Mouse (Mus musculus): ENCODE measurements around the gene Traf3. TPM values are rescaled to one million over a fixed set of nuclear protein-coding genes. Genes with fewer than 3 reads are reported as not detected.
A peak's percentile ranks its signal among the peaks of the same experiment; 100 is the strongest.

The Traf3 gene
- polyA plus RNA-seq, 1 experiment from 2014 or later = 13.8 TPM

DNA sequence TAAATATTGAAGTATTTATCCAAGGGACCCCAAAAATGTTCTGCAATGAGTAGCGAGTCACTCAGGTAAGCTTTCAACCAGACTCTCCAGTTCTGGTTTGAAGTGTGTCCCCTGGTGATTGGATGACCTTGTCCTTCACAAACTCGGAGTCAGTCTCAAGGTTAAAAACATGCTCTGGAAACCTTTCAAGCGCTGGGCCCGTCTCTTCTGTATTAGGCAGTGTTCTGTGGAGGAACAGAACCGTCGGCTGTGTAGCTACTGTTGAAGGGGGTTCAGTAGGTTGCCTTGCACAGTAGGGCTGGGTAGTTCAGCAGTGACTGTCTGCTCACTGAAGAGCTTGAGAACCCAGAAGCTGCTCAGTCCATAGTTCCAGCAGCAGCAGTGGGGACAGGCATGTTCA is 11.5 kb upstream of the Traf3 start:
- Histone ChIP-seq H3K27me3 (0 out of 2 replicates have a peak, but pooled peaks cover 3% of the 10 kb centered on the region), H3K9me3 (no peaks in the 10 kb centered on the region), H3K4me2 (no peak overlapping the region), H3K4me1 (replicated peaks) (peaks cover 25% of the 10 kb centered on the region), H3K27ac (no peak overlapping the region), H3K4me3 (replicated peaks) (no peak overlapping the region), H3K36me3 (no peaks in the 10 kb centered on the region), H3K9ac (replicated peaks) (no peak overlapping the region)
- 84% methylated on average over 6 of the region's 6 CpGs for WGBS
- ATAC-seq (ENCODE audit: insufficient number of reproducible peaks, insufficient read depth, low FRiP score, low TSS enrichment, low read depth) = no peak

DNA sequence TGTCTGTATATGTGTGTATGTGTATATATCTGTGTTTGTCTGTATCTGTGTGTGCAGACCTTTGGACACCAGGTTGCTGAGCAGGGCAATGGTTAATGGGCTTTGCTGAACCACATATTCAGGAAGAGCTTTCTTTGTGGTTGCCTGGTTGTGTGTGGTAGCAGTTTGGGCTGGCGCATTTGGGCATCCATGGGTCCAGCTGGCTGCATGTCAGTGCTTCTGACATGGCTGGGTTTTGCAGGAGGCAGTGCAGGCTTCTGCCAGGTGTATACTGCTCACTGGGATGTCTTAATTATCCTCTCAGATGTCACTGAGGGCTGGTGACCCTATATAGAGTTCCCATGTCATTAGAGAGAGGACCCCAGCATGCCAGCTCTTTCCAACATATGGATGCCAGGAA is 10.4 kb upstream of the Traf3 start:
- no peaks in the 10 kb centered on the region for H3K36me3 ChIP-seq
- H3K4me3 ChIP-seq (replicated peaks) = no peak overlapping the region
- no peak overlapping the region for H3K27ac ChIP-seq
- H3K4me2 ChIP-seq = no peak overlapping the region
- H3K9me3 ChIP-seq = no peaks in the 10 kb centered on the region
- H3K4me1 ChIP-seq (replicated peaks) = peaks cover 25% of the 10 kb centered on the region
- no peak for ATAC-seq (ENCODE audit: insufficient number of reproducible peaks, insufficient read depth, low FRiP score, low TSS enrichment, low read depth)
- no peak overlapping the region for H3K9ac ChIP-seq (replicated peaks)
- 0 out of 2 replicates have a peak, but pooled peaks cover 2% of the 10 kb centered on the region for H3K27me3 ChIP-seq
- 86% methylated on average over 1 of the region's 1 CpGs for WGBS

GRCm38 (mm10) chr12:111159659-111160428 is 6.3 kb upstream of the Traf3 start:
- Histone ChIP-seq H3K4me1 (replicated peaks) (peaks cover 15% of the 10 kb centered on the region), H3K27ac (no peak overlapping the region), H3K4me2 (no peak overlapping the region), H3K4me3 (replicated peaks) (no peak overlapping the region), H3K9me3 (no peaks in the 10 kb centered on the region), H3K36me3 (no peaks in the 10 kb centered on the region), H3K27me3 (0 out of 2 replicates have a peak, but pooled peaks cover 2% of the 10 kb centered on the region), H3K9ac (replicated peaks) (no peak overlapping the region)
- no peak for ATAC-seq (ENCODE audit: insufficient number of reproducible peaks, insufficient read depth, low FRiP score, low TSS enrichment, low read depth)
- WGBS = 63% methylated on average over 12 of the region's 12 CpGs

- Histone ChIP-seq H3K4me1 (replicated peaks) (peaks cover 16% of the 10 kb centered on the region), H3K9me3 (no peaks in the 10 kb centered on the region), H3K27me3 (0 out of 2 replicates have a peak, but pooled peaks cover 2% of the 10 kb centered on the region), H3K9ac (replicated peaks) (no peak overlapping the region), H3K36me3 (no peaks in the 10 kb centered on the region), H3K27ac (no peak overlapping the region), H3K4me2 (no peak overlapping the region), H3K4me3 (replicated peaks) (no peak overlapping the region)
- ATAC-seq (ENCODE audit: insufficient number of reproducible peaks, insufficient read depth, low FRiP score, low TSS enrichment, low read depth) = no peak
- 85% methylated on average over 10 of the region's 10 CpGs for WGBS
Measured at GRCm38 (mm10) chr12:111160871-111161270, 5.3 kb upstream of the Traf3 start.

DNA sequence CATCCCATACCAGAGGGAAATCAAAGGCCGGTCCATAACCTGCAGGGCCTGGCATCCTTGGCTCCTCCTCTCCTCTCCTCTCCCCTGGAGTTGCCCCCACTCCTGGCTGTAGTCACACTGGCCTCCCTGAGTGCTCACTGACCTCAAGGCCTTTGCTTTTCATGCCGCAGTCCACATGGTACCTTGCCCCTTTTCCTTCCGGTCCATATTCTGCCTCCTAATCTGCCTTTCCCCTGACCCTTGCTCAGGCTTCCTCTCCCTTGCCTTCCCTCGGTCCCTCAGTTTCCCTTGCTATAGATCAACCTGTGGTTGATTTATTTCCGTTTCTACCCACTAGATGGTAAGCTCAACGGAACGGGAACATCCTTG is 4.2 kb upstream of the Traf3 start:
- no peak overlapping the region for H3K9ac ChIP-seq (replicated peaks)
- H3K4me3 ChIP-seq (replicated peaks) = no peak overlapping the region
- no peaks in the 10 kb centered on the region for H3K9me3 ChIP-seq
- no peaks in the 10 kb centered on the region for H3K36me3 ChIP-seq
- H3K27ac ChIP-seq = no peak overlapping the region
- no peak for ATAC-seq (ENCODE audit: insufficient number of reproducible peaks, insufficient read depth, low FRiP score, low TSS enrichment, low read depth)
- H3K27me3 ChIP-seq = 0 out of 2 replicates have a peak, but pooled peaks cover 2% of the 10 kb centered on the region
- peak overlapping the region; percentile 38 for H3K4me2 ChIP-seq
- WGBS = 42% methylated on average over 7 of the region's 7 CpGs
- H3K4me1 ChIP-seq (replicated peaks) = peaks cover 16% of the 10 kb centered on the region

DNA sequence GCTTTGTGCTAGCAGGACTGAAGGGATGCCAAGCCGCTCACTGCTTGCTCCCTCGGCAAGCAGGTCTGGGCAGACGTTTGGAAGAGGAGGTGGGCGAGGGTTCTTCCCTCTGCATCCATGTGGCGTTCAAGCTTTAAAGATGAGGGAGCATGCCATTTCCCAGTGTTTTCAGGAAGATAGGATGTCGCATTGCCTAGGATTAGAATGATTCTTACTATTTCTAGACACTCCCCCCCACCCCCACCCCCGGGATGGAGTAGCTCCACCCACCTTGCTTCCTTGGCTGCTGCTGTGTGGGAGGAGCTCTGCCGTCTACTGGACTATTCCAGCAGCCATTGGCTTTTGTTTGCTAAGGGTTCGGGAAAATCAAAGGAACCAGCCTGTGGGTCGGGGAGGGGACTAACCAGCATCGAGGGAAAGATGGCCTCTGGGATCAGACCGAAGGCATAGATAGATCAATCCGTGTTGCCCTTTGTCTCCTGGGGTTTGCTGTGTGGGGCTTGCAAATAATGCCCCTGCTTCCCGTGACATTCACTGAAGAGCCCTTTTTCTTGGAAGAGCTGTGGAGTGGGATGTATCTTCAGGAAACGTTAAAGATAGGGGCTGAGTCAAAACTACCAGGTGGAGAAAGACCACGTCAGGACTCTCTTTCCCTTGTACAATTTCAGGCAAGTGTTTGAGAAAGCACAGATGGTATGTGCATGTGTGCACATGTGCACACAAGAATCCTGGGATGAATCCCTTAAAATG is 3.7 kb upstream of the Traf3 start:
- WGBS = 17% methylated on average over 16 of the region's 16 CpGs
- H3K4me3 ChIP-seq (replicated peaks) = peak overlapping the region; percentile 6
- no peaks in the 10 kb centered on the region for H3K36me3 ChIP-seq
- 0 out of 2 replicates have a peak, but pooled peaks cover 2% of the 10 kb centered on the region for H3K27me3 ChIP-seq
- H3K9ac ChIP-seq (replicated peaks) = no peak overlapping the region
- ATAC-seq (ENCODE audit: insufficient number of reproducible peaks, insufficient read depth, low FRiP score, low TSS enrichment, low read depth) = no peak
- H3K27ac ChIP-seq = no peak overlapping the region
- H3K9me3 ChIP-seq = no peaks in the 10 kb centered on the region
- H3K4me1 ChIP-seq (replicated peaks) = peaks cover 20% of the 10 kb centered on the region
- H3K4me2 ChIP-seq = peak overlapping the region; percentile 38

GRCm38 (mm10) chr12:111164310-111164751 is 1.8 kb upstream of the Traf3 start:
- H3K9me3 ChIP-seq = no peaks in the 10 kb centered on the region
- H3K4me1 ChIP-seq (replicated peaks) = peaks cover 29% of the 10 kb centered on the region
- peak overlapping the region; percentile 78 for H3K27ac ChIP-seq
- H3K4me2 ChIP-seq = peak overlapping the region; percentile 61
- peak overlapping the region; percentile 57; the same call in 1 of the 2 replicates for H3K9ac ChIP-seq (replicated peaks)
- peak; percentile 85; the same call in 1 of the 2 replicates for ATAC-seq (ENCODE audit: insufficient number of reproducible peaks, insufficient read depth, low FRiP score, low TSS enrichment, low read depth)
- 7% methylated on average over 13 of the region's 13 CpGs for WGBS
- H3K4me3 ChIP-seq (replicated peaks) = peak overlapping the region; percentile 32
- H3K27me3 ChIP-seq = no peaks in the 10 kb centered on the region
- no peaks in the 10 kb centered on the region for H3K36me3 ChIP-seq

GRCm38 (mm10) chr12:111165146-111165812 is 891 bp upstream of the Traf3 start:
- Histone ChIP-seq H3K4me1 (replicated peaks) (peaks cover 25% of the 10 kb centered on the region), H3K27me3 (no peaks in the 10 kb centered on the region), H3K36me3 (peaks cover 3% of the 10 kb centered on the region; the same call in 1 of the 2 replicates), H3K27ac (peak overlapping the region; percentile 78), H3K9me3 (no peaks in the 10 kb centered on the region), H3K4me3 (replicated peaks) (peak overlapping the region; percentile 85), H3K4me2 (peak overlapping the region; percentile 90), H3K9ac (replicated peaks) (peak overlapping the region; percentile 89; the same call in 1 of the 2 replicates)
- WGBS = 68% methylated on average over 10 of the region's 10 CpGs
- peak; percentile 46 for ATAC-seq (ENCODE audit: insufficient number of reproducible peaks, insufficient read depth, low FRiP score, low TSS enrichment, low read depth)

GRCm38 (mm10) chr12:111166681-111167289 is 615 bp downstream of the Traf3 start:
- Histone ChIP-seq H3K27ac (peak overlapping the region; percentile 84), H3K36me3 (peaks cover 10% of the 10 kb centered on the region), H3K9ac (replicated peaks) (peak overlapping the region; percentile 89), H3K4me2 (peak overlapping the region; percentile 90), H3K4me3 (replicated peaks) (peak overlapping the region; percentile 85), H3K9me3 (no peaks in the 10 kb centered on the region), H3K27me3 (no peaks in the 10 kb centered on the region), H3K4me1 (replicated peaks) (peaks cover 25% of the 10 kb centered on the region)
- ATAC-seq (ENCODE audit: insufficient number of reproducible peaks, insufficient read depth, low FRiP score, low TSS enrichment, low read depth) = no peak
- under 1% methylated on average over 48 of the region's 48 CpGs for WGBS

- no peak for ATAC-seq (ENCODE audit: insufficient number of reproducible peaks, insufficient read depth, low FRiP score, low TSS enrichment, low read depth)
- no peaks in the 10 kb centered on the region for H3K27me3 ChIP-seq
- no peak overlapping the region for H3K9ac ChIP-seq (replicated peaks)
- WGBS = 90% methylated on average over 4 of the region's 4 CpGs
- H3K4me1 ChIP-seq (replicated peaks) = peaks cover 23% of the 10 kb centered on the region
- H3K36me3 ChIP-seq = peaks cover 19% of the 10 kb centered on the region
- H3K4me2 ChIP-seq = no peak overlapping the region
- H3K4me3 ChIP-seq (replicated peaks) = no peak overlapping the region
- no peaks in the 10 kb centered on the region for H3K9me3 ChIP-seq
- no peak overlapping the region for H3K27ac ChIP-seq
Measured at GRCm38 (mm10) chr12:111168891-111169290, 2.7 kb downstream of the Traf3 start.

All from limb, embryonic 12.5 days (tissue).